Mouse (Mus musculus) left cerebral cortex, postnatal 14 days (tissue): ENCODE measurements at regions not wholly inside any gene's neighbourhood (a gene's known extent, or its start where the extent isn't known, plus 50 kb on each side); places are given as distances from the start of the nearest gene placed in this dataset.

Source experiments
- DNase-seq, 2 experiments: peaks; one replicate each; pipeline ENCODE4 v3.0.0; 2021 to 2022; ENCODE audit warnings: low spot score in 2 of 2, mixed read lengths in 1 of 2
- intact Hi-C: fragments of 180-260 bp; cut with DNase I; formaldehyde crosslinking; loops from one replicate; pipeline ENCODE4 v1.15.1; 2025

DNA sequence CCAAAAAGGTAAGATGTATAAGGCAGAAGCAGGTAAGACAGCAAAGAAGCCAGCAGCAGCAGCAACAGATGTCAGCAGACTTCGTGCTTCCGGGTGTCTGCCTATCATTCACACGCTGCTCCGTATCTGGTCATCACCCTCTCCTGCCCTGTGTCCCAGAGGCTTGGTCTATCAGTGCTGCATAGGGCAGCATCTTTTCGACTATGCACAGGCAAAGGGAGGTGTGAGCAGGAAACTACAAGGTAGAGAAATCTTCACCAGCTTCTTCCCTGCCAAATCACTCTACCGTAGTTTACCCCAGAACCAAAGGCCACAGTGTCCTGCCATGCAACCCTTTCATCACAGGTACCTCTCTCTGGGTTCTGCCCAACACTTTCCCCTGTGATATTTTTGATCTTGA, 156.5 kb downstream of the Zfp36l1 start:
- intact Hi-C loops, result no loop called here
- DNase-seq, result no peak

DNA sequence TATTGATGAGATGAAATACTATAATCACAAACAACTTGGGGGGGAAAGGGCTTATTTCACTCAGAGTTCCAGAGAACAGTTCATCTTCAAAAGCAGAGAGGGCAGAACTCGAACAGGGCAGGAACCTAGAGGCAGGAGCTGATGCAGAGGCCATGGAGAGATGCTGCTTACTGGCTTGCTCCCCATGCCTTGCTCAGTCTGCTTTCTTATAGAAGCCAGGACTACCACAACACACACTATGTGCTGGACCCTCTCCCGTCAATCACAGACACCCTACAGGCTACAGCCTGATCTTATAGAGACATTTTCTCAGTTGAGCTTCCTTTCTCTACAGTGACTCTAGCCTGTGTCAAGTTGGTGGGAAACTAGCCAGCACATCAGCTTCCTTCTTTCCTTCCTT, 157.3 kb downstream of the Zfp36l1 start:
- intact Hi-C loops, result no loop called here
- no peak for DNase-seq

DNA sequence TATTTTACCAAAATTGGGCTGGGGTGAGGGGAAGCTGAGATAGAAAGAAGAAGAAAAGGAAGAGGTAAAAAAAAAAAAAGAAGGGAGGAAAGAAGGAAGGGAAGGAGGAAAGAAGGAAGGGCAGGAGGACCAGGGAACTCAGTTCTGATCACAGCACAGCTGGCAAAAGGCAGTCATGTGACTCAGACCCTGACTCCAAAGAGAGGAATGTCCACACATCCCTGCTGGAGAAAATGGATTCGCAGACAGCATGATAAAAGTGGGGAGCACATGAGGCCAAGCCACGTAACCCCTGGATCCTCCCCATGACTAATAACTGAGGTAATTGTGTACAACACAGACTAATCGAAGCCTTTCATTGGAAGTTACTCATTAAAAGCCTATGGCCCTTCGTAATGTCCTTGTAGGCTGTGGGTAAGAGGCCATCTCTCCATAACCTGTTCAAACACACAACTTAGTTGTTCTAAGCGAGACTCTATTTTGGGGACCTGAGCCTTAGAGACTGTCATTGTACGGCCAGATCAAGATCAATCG, 162.2 kb downstream of the Zfp36l1 start:
- intact Hi-C loops, result no loop called here
- no peak for DNase-seq

DNA sequence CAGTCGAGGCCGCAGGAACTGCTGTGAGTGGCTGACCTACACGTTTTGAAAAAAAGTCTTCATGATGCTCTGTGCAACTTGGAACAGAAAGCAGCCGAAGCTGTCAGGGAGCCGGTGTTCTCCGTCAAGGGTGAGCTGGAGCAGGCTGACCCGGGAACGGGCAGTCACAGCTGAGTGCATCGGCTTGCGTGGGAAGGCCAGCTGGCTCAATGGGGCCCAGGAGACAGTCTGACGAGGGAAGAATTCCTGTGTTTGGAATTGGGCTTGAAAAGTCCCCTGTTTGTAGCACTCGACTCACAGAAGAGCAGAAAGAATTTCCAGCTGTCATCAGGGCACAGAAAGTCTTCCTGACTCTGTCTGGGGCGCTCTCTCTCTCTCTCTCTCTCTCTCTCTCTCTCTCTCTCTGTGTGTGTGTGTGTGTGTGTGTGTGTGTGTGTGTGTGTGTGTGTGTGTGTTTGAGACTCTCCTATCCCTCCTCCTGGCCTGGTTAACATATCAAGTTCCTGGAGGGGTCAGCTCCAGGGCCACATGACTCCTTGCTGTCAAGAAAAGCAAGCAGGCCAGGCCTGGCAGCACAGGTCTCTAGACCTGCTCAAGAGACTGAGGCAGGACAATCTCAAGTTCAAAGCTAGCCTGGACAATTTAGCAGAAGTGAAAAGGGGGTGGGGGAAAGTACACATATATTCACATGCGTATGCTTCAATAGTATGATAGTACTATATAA, 163.6 kb downstream of the Zfp36l1 start:
- no peak for DNase-seq
- intact Hi-C loops, result no loop called here

DNA sequence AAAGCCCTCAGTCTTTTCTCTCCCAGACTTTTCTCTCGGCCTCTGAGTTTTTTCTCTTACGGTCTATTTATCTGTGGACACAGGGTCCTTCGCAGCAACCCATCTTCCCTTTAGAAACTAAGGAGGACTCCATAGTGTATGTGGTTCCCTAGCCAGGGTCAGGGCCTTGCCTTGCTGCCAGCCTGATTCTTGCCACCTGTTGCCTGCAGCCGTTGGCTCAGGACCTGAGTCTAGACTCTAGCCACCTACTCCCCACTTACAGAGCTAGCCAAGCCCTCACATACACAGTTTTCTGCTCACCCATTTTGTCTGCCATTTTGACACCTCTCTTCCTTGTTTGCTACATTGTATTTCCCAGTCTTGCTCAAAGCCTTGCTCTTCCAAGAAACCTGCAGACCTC, 165.2 kb downstream of the Zfp36l1 start:
- DNase-seq, result no peak
- intact Hi-C loops, result no loop called here

DNA sequence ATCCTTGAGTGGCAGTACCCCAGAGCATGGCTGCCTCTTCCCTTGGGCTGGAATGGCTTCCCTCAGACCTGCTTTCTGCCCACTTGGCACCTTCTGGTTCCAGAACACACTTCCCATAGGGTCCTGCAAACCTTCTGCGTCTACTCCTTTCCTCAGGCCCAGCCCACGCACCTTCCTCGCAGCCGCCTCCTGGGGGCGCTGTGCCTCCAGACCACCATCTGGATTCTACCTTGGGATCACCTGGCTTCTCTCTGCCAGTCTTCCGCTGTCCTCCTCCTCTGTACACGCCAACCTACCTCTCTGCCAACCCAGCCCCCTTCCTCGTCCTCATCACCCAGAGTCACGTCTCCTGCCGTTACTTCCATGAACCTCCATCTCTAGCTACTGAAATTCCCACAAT, 166.0 kb downstream of the Zfp36l1 start:
- DNase-seq, result no peak
- intact Hi-C loops, result no loop called here

DNA sequence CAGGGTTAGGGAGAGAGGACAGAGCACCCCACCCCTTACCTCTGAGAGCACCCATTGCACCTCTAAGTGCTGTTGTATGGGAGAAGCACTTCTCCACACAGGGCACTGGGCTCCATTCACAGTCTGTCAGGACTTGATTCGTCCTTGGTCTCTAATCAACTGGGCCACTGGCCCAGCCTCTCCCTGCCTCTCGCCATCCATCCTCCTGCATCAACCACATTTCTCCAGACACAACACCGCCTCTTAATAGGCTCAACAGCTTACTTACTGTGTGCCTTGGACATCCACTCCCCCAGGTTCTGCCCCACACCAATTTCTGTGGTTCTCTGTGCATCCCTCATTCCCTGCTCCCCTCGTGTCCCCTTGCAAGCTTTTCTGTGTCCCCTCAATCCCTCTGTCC, 166.9 kb downstream of the Zfp36l1 start:
- DNase-seq, result no peak
- intact Hi-C loops, result no loop called here

DNA sequence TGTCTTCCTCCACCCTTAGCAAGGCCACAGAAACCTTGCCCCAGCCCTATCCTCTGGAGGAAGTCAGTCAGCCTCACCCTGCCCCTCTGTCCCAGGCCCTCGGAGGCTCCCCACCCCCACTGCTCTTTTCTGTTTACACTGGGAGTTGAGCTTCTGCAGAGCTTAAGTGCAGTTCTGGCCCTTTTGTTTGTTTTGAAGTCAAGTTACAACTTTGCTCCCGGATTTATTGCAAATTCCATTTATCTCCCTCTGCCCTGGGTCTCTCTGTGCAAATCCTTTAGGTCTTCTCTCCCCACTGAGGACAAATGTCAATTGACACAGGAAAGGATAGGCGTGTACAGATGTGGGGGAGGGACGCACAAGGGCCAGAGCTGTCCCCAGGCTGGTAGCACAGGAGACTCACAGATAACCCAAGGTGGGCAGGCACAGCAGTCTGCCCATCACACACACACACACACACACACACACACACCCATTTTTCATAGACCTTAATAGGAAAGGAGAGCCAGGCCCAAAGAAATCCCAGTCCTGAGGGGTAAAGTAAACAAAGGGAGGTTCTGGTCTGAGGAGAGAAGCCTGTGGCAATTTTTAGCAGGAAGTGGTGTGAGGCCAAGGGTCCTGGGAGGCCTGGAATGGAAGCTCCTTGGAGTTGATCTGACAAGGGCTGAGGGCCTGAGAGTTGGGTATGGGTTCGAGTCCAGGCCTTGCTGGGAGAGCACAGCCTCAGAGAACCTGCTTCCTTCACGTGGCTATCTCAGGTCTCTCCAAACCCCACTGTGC, 167.9 kb downstream of the Zfp36l1 start:
- no peak for DNase-seq

DNA sequence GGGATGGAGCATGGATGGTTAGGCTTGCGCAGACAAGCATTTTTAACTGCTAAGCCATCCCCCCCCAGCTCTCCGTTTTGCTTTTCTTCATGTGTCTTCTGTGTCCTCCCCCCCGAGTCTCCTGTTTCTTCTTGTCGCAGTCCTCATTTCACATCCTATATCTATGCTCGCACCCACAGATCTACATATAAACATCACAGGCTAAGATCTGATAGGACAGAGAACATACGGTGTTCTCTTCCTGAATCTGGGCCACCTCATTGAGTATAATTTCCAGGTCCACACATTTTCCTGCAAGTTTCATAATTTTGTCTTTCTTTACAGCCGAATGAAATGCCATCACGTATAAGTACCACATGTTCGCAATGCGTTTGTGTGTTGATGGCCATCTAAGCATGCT, 168.7 kb downstream of the Zfp36l1 start:
- intact Hi-C loops, result no loop called here
- DNase-seq, result peak in 1 of 2 experiments; percentile 68

More for the DNA sequence above, 167.9 kb downstream of the Zfp36l1 start:
- intact Hi-C loops, result no loop called here

DNA sequence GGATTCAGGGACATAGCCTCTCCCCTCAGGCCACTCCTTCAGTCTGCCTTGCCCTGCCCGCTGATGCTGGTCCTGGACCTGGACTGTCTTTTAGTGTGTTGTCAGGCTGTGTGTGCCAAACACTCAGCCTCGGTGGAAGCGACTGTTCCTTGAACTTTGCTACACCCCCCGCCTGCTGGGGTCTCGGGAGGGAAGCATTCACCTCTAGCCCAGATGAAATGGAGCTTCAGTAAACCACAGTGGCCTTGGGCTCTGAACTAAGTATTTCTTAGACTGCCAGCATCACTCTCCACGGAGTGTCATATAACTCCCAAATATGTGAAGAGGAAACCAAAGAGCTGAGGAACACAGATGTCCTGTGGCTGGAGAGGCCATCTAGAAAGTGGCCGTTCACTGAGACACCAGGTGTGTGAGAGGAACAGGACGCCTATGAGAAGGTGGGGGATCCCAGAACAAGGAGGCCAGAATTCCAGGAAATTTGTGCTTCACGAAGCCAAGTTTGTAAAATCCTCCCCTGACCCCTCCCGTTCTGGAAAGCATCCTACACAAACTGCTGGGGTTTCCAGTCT, 170.2 kb downstream of the Zfp36l1 start:
- intact Hi-C loops, result no loop called here
- DNase-seq, result no peak

DNA sequence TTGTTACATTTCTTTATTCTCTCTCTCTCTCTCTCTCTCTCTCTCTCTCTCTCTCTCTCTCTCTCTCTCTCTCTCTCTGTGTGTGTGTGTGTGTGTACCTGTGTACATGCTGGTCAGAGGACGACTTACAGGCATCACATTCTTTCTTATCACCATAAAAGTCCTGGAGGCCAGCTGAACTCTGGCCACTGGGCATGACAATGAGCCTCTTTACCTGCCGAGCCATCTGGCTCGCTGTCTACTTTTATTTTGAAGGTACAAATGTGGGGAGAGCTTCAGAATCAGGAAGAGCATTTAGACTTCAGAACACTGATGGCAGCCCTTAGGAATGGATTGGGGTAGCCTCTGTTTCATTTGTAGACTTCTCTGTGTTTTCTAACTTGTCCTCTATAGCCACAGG, 171.0 kb downstream of the Zfp36l1 start:
- intact Hi-C loops, result no loop called here
- no peak for DNase-seq

DNA sequence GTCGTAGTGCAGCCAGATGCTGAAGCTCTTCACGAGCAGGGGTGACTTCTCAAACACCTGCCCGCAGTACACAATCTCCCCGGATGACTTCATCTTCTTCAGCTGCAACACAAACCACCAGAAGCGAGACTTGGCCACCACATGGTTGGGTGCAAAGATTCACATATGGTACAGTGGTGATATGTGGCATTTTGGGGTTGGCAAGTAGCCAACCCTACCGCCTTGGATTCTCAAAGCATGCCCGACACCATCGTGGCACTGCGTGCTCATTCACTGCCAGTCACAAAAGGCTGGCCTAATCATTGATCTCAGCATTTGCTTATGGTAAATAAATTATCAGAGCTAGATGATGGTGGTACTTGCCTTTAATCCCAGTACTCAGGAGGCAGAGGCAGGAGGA, 173.4 kb downstream of the Zfp36l1 start:
- intact Hi-C loops, result no loop called here
- no peak for DNase-seq

DNA sequence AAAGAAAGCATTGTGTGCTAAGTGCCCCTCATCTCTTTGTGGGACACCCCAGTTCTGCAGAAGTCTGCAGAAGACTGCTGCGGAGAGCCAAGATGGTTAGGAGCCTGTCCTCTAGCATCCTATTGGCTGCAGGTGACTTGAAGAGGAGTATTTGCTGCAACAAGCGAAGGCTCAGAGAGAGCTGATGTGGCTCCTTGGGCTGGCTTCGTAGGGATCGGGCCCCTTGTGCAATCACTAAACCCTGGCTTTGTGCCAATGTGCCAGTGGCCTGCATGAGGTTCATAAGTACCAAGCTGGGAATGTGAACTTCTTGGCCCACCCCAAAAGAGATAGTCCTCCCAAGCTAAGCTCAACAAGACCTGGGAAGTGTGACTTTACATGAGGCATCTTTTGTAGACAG, 174.9 kb downstream of the Zfp36l1 start:
- intact Hi-C loops, result no loop called here

DNA sequence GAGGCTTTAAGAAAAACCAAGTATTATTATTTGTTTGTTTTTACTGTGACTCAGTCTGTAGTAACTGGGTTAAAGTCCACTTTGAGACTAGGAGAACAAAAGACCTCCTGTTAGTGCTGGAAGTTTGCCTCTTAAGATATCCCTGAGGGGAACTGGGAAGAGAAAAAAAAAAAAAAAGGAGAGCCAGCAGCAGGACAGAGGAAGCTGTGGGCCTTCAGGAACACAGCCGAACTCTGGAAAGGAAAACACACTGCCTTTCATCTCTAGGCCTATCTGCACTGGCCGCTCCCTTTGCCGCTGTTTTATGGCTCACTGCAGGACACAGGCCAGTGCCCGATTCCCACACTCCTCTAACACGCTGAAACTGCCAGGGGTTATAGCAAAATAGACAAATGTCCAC, 176.1 kb downstream of the Zfp36l1 start:
- DNase-seq, result no peak
- intact Hi-C loops, result no loop called here

More for the DNA sequence above, 174.9 kb downstream of the Zfp36l1 start:
- no peak for DNase-seq

DNA sequence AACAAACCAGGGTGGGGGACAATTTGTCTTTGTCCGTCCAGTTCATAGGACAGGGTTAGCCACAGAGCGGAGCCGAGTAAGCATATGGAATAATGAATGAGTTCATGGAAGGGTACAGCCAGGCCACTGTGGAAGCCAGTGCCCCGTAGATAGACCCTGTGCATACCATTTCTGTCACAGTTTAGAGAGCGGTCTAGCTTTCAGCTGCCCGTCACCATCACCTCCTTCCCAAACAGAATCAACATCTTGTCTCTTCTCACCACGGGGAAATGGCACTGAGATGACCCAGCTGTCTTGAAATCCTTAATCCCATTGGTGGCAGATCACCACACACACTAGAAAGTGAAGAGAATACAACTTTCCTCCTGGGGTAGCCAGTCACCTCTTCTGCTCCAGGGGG, 178.7 kb downstream of the Zfp36l1 start:
- intact Hi-C loops, result no loop called here
- no peak for DNase-seq

DNA sequence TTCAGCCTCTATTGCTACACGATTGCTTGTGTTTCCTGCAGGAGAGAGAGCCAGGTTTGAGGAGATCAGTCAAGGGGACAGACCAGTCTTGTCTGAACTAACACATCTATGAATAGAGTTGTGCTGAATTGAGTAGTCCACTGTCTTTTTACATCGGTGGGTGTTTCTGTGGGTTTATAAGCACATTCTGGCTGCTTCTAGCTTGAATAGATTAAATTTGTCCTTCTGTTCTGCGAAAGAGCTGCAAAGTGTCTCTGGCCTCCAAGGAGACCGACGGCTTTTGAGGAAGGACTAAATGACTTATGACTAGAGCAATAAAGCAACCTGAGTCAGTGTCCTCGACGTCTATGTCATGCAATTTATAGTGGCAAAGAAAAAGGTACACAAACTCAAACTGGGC, 179.9 kb downstream of the Zfp36l1 start:
- peak in 1 of 2 experiments; percentile 46 for DNase-seq
- intact Hi-C loops, result no loop called here

DNA sequence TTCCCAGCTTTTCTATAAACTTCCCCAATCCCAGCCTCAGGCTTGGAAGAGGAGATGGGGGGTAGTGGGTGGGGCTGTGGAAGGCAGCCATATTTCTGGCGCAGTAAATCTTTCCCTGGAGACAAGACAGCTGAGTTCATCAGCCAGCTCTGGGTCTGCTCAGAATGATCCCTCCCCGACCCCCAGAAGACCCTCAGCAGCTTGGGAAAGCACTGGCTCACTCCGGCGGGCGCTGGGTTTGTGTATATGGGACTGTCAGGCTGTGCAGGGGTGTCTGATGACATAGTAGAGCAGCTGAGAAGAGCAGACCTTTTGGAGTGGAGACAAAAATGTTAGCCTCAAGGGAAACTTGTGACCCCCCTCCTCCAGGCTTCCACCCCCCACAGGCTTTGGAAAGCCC, 181.4 kb downstream of the Zfp36l1 start:
- intact Hi-C loops, result no loop called here
- DNase-seq, result no peak

DNA sequence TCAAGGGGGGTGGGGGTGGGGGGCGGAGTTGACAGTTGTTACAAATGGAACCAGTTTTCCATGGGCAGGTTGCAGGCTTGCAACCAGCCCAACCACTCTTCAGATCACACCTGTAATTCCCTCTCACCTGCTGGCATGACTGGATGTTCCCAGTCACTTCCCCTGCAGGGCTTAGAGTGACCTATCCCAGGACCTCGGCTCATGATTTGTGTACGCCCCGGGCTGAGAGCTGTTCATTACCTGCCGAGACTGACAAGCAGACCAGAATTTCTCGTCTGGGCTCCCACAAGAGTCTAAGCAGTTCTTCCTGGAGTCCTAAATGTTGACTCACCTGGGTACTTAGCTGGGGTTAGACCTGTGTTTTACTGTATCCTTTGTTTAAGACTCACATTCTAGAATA, 183.0 kb downstream of the Zfp36l1 start:
- intact Hi-C loops, result loop anchor here (10.0 kb wide), 1 partner anchor 315 kb away; no protein-coding TSS in a partner anchor
- DNase-seq, result no peak

DNA sequence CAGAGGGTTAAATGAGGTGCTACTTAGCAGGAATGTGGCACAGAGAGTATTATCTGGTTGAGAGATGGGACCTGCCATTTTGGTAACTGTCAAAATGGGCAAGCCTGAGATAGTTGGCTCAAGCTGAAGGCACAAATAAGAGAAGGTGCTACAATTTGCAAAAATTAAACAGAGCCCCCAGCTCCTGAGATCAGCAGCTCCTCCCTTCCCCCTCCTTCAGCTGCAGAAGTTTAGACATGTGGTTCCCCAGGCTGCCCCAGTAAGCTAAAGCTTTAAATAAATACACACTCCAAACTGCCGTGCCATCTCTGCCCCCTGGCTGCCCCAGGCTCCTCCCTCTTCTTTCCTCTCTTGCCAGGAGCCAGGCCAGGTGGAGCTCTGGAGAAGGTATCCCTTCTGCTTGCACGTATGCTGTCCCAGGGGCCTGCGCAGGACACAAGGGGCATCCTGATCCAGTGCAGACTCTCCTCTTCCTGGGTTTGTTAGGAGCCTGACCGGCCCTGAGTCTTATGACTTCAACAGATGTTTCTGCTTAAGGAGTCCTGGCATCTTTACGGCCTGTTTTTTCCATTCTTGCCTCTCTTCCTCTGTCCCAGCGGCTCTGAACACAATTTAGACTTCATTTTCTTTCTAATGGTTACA, 184.0 kb downstream of the Zfp36l1 start:
- intact Hi-C loops, result loop anchor here (10.0 kb wide), 1 partner anchor 314 kb away; no protein-coding TSS in a partner anchor
- DNase-seq, result no peak

DNA sequence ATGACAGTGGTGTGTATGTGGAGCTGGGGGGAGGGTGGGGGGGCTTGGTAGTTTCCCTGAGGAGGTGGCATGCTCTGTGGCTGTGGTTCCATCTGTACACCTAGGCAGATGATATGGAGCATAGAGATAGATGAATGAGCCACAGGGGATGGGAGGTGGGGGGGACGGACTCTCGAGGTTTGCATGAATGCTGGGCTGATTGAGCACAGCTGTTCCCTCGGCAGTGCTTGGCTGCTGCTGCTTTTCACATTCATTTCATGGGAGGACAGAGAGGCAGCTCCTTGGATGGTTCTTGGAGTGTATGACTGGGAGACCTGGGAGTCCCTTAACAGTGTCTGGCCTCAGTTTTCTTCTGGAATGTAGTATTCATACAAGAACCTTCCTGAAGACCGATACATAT, 184.5 kb downstream of the Zfp36l1 start:
- DNase-seq, result no peak
- intact Hi-C loops, result loop anchor here (10.0 kb wide), 1 partner anchor 313 kb away; no protein-coding TSS in a partner anchor
